Mouse (Mus musculus) cerebellum, postnatal 36 days (tissue): ENCODE measurements around the gene Fam20a.
A peak's percentile ranks its signal among the peaks of the same experiment; 100 is the strongest.
"Not testable (repeated sequence)": the region's sequence is repeated elsewhere in the genome, so short reads cannot be mapped to it uniquely, and the experiment has no call there.

Experiments
- DNase-seq, 2 experiments: peaks; one replicate each; pipeline ENCODE4 v3.0.0; 2021 to 2022; ENCODE audit warnings: mixed read lengths in 2 of 2

Gene Fam20a

DNA sequence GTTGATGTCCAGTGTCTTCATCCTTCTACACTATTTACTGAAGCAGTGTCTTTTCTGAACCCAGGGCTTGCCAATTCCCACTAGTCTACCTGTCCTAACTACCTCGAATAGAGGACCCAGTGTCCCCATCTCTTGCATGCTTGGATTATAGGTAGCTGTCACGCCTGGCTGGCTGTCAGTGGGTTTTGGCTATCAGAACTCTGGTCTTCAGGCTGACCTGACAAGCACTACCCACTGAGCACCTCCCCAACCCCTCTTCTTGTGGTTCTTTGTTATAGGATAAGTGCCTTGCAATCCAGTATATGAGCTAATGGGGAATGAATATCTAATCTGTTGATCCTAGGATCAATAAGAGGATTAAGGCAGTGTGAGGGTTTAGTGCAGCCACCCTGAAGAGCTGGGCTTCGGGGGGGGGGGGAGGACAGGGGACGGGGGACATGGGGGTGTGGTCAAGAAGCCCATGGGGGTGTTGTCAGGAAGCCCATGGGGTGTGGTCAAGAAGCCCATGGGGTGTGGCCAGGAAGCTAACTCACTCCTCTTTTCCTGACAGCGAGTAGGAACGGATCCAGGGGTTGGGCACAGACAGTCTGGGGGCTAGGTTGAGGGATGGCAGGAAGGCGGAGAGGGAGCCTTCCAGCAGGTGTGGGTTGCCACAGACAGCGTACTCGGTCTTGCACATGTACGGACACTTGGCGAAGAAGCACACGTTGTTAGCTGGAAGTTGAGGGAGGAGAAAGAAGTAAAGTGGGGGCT, 45.3 kb downstream of the Fam20a start:
- no peak for DNase-seq

DNA sequence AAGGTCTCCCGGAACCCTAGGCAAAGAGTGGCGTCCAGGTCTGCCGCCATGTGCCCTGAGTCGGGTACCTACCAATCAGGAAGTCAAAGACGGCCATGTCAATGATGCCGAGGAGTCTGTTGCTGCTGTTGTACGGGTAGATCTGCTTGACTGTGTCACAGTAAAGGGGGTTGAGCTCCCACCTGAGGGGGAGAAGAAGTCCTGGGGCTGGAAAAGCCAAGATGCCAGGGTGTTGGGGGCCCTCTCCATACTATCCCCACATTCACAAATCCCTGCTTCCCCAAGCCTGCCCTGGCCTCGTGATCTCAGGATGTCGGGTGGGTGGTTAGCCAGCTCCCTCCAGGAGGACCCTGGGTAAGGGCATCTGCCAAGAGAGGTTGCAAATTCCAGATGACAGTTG, 46.3 kb downstream of the Fam20a start:
- DNase-seq = no peak

DNA sequence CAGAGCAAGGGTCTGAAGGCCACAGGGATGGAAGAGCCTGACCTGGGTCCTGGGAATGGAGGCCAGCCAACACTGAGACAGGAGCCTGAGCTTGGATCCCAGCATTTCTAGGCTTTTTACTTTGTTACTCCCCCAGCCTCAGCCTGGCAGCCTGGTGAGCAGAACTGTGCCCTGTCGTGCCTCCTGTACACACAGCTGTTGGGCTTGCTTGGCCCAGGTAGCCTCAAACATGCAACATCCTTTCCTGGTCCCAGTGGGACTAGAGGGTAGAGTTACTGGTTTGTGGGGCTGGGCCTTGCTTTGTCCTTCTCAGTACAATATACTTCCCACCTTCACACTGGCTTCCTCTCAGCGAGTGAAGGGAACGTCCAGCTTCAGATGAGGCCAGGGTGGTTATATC, 46.9 kb downstream of the Fam20a start:
- DNase-seq = no peak

DNA sequence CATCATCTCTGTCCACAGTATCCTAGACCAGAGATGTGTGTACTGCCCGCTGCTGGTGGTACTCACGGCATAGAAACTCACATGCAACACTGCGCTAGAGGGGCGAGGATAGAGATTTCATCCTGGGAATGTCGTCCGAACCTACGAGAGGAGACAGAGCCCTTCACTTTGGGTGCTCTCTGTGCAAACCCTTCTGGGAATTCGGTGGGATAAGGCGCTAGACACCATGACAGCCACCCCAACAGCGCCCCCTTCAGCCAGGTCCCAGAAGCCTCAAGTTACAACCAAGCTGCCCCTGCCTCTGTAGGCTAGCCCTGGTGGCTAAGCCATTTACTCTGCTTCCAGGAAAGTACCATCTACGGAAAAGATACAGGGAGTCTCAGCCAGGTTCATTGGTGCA, 47.5 kb downstream of the Fam20a start:
- DNase-seq = no peak

DNA sequence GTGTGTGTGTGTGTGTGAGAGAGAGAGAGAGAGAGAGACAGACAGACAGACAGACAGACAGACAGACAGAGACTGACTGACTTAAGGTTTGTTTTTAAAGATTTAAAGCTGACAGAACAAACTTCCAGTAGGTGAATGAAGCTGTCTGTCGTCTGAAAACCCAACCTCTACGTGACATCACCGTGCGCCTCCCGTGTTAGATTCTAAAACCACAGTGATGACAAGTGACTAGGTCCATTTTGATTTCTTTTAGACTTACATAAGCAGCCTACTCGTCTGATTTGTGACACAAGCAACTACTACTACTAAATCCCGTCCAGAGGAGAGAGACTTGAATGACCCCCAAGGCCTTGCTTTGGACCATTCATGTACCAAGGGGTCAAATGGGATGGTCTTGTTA, 48.3 kb downstream of the Fam20a start:
- no peak for DNase-seq

DNA sequence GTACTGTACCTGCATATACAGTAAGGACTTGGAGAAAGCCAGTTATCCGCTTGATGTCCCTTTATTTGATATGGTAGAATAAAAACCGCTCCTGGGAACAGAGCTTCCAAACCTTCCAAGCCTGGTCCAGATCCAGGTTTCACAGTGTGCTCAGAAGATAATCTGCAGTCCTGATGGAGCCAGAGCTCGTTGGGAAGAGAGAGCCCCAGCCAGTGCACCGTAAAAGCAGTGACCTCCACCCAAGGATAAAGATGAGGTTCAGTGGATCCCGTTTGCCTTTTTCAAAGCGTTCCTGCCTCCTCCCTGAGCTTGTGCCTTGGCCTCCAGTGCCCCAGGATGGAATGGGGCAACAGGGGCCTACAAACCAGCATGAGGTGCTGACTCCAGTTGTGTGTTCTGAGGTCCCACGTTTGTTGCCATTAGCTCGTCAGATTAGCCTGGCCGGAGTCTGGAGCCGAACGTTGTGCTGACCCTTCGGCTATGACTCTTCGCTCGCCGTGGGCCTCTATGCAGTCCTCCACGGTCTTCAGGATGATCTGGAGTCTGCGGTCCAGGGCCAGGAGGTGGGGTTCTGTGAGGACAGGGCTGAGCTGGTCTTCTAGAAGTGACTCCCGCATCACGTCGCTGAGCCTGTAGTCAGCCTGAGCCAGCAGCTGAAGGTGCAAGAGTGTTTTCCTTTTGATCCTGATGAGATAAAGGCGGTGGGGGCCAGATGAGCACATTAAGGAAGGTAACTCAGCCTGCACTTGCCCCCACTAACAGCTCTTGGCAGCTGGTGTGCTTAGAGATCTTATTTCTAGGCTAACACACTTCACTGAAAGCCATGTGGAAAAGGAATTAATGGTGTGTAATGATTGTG, 49.0 kb downstream of the Fam20a start:
- DNase-seq = no peak

DNA sequence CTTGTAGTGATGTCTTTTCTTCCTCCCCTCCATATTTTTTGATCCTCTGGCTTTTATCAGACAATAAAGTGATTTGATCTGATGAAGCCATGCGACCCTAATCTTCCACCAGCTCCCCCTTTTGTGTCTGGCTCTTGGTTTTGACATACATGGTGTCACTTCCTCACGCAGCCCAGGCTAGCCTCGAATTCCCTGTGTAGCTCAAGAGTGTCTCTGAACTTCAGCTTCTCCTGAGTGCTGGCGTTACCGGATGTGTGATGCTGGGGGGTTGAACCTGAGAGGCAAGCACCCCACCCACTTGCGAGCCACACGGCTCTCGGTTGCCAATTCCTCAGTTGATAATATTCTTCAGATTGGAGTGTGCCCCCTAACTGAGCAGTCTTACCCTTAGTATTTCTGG, 49.7 kb downstream of the Fam20a start:
- DNase-seq = no peak

DNA sequence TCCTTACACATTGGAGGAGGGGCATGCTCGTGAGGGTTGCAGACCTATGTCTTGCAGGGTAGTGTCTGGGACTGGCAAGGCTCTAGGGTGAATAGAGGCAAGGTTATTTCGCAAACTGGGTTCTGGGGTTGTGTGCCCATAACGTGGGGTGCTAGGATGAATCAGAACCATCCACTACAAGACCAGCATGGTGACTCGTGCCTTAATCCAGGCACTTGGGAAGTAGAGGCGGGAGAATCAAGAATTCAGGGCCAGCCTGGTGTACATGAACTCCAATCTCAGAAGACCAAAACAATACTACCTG, 50.1 kb downstream of the Fam20a start:
- no peak for DNase-seq

DNA sequence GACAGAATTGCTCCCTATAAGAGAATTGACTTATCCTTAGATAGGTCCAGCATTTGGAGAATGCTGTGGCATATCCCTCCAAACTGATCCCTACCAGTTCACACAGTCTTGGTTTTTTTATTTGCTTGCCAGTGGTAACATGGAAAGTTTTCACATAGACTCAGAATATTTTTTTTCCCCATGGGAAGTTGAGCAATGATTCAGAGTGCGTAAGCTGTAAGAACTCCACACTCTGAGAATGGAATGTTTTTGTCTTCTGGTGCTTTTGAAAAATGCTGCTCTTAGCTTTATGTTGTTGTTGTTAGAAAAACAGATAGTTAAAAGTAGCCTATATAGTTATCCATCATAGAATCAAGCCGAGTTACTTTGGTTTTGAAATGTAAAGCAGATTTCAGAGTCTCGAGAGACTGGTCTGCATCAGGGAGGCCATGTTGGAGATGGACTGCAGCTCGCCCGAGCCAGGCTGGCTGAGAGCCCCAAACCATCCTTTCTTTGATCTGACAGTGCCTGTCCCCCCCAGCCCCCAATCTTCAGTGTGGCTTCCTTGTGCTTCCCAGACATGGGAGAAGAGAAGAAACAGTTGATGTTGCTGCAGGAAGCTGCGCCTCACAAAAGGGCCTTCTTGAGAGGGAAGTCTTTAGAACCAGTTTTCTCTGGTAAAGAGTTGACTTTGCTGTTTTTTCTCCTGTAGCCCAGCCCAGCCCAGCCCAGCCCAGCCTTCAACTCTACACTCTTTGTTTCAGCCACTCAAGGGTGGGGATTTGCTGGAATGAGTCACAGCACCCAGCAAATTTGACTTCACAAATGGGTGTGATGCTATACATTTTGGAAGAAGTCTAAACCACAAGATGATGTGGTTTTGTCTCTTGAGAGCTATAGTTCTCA, 50.7 kb downstream of the Fam20a start:
- DNase-seq = no peak

DNA sequence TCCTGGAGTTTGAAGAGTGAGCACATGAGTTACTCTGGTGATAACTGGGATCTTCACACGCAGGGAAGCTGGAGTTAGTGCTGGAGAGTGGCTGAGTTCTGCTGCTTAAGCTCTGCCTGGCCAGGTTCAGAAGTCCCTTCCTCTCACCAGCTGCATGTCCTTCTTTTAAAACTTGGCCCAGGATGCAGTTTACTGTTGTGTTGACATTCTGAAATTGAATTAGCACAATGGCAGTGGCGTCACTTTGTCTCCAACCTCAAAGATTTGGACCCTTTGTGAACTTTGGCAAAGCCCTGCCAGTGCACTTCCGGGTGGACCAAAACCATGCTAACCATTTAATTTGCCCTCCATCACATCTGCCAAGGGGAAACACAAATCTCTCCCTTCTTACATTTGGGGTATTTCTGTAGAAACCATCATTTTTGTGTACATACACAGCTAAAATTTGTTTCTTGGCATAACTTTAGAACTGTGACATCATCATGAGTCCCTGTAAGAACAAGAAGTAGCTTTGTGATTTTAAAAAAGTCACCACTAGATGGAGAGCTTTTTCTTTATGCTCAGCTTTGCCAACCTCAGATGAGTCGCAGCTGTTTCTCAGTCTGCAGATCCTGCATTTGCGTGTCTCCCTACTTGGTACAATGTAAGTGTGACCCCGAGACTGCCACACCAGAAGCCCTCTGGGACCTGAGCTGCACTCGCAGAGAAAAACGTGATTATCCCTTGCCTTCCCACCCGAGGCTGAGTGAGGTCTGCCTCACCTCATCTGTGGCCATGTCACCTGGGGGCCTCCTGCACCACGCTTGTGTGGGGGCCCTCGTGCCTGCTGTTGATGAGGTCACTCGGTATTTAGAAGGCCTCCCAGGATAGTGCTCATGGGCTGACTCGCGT, 51.8 kb downstream of the Fam20a start:
- no peak for DNase-seq

DNA sequence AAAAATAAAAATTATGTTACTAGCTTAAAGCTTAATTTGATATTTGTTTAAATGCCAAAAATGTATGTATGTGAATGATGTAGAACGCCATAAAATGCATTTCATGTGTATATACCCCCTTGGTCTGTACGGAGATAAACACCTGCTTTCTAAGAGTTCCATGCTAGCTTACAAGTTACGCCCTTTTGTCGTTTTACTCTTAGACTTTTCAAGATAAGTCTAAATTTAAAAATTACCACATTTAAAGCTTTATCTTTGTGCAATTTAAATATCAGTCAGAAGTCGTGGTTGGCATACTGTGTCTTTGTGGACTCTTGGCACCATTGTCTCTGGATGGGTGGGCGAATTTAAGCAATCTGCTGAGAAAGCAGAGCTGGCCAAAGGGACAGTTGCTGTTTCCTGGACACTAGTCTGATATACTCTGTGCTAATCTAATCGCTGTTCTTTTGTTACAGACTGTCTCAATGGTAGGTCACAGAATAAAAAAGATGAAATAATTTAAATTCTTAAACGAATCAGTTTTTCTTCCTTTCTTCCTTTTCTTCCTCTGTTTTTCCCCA, 52.9 kb downstream of the Fam20a start:
- DNase-seq = no peak

DNA sequence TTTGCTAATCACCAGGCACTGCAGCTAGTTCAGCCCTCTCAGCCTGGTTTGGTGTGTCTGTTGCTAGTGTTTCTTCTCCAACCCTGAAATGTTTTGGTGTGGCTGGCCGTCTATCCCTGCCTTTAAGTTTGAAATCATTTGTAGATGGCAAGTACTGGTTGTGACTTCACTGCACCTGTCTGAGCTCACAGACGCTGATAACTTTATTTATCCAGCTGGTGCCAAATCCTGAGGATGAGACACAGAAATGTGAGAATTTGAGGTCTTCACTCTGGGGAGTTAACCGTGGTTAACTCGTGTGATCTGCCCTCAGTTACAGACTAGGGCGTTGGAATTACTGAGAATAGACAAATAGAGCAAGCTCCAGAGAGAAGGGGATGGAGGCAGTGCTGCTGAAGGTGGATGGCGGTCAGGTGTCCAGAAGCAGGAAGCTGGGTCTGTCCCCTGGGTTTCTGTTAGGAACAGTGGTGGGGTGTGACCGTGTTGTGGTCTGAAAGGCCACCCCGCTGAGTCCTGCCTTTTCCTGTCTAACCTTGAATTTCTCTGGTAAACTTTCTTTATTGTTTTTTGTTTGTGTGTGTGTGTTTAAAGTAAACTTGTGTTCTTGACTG, 53.9 kb downstream of the Fam20a start:
- no peak for DNase-seq

DNA sequence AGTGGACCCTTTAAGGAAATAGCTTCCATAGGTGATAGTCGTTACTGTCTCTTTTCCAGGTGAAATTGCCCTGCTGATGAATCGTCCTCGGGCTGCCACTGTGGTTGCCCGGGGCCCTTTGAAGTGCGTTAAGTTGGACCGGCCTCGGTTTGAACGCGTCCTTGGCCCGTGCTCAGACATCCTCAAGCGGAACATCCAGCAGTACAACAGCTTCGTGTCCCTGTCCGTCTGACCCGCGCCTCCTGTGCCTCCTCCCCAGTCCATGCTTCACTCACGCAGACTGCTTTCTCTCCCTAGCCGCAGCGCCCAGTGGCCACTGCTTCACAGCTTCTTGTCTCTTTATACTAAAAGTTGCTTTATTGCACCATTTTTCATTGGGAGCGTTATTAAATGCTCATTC, 54.7 kb downstream of the Fam20a start:
- no peak for DNase-seq

DNA sequence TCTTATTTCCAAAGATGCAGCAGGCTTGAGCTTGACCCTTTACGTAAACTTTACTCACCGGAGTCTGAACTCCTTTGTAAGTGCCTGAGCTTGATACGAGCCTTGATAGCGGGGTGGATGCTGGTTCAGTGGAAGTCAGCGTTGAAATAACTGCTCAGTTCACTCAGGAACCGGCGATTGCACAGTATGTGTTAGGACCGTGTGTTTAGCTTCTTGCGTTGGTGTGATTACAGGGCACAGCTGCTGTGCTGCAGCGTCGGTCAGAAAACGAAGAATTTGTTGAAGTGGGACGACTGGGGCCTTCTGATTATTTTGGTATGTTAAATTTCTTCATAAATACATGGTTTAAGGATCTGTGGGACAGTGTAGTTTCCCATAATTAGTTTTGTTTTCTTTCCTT, 55.7 kb downstream of the Fam20a start:
- DNase-seq = no peak

DNA sequence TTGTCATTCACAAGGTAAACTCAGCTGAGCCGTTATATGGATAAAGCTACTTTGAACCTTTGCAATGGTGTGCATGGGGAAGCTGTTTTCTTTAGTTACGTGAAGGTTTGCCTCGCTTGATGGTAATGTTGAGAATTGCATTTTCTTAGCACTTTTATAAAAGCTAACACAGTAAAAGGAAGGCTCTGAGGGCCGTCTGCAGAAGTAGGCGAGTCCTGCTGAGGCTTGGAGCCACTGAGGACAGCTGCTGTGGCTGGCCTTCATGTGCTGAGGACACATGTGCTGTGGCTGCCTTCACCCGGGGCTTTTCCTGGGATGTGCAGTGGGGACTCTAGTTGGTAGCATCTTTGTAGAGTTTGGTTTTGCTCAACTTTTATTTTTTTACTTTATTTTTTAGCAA, 56.7 kb downstream of the Fam20a start:
- DNase-seq = no peak

DNA sequence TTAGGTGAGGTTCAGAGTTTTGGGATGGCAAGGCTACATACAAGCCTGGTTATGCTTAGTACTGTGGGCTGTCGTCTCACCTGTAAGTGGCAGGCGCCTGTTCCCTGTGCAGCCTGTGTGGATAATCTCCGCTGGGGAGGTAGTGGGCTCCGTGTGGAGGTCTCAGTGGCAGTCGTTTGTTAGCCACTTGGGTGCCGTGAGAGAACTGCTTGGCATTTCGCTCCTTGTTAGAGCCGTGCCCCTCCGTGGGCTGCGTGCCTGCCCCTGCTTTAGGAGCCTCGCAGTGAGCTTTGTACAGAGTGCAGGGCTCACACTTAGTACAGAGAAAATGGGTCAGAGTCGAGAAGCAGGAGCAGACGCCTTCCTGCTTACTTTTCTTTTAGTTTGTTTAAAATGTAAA, 57.8 kb downstream of the Fam20a start:
- no peak for DNase-seq

DNA sequence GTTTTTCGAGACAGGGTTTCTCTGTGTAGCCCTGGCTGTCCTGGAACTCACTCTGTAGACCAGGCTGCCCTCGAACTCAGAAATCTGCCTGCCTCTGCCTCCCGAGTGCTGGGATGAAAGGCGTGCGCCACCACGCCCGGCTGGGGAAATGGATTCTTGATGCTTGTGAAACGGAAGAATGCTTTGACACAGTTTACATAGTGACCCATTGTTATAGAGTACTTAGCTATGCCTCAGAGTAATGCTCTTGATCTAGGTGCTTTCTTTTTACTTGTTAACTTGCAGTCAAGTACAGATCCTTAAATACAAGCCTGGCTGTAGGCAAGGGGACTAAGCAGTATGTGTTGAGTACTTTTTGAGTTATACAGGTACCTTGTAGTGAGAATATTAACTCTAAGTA, 61.6 kb downstream of the Fam20a start:
- DNase-seq = not testable (repeated sequence)

DNA sequence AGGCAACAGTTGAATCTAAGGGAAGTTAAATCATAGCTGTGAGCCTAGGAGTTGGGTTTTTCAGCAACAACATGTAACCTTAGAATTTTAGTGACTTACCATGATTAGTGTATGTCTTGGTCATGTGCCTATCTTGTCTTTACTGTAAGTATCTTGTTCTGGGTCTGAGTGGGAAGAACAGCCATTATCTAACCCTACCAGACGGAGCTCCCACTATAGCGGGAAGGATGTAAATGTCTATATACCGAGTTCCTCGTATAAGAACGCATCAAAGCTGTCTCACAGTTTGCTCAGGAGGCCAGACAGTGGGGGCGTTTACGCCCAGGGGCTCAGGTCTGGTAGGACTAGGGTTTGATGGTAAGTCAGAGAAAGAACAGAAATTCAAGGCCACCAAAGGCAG, 65.8 kb downstream of the Fam20a start:
- no peak for DNase-seq

DNA sequence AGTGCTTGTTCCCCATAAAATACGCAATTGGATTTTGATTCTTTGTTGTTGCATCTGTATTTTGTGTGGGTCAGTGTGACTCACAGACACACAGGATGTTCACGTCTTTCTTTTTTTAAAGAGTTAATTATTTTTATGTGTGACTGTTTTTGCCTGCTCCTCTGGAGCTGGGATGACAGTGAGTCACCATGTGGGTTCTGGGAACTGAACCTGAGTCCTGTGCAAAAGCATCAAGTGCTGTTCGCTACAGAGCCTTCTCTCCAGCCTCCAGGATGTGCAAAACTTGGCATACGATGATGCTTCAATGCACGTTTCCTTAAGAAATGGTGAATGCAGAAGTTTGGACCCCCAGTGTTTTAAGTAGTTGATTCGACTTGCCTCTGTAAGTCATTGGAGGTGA, 67.5 kb downstream of the Fam20a start:
- no peak for DNase-seq

DNA sequence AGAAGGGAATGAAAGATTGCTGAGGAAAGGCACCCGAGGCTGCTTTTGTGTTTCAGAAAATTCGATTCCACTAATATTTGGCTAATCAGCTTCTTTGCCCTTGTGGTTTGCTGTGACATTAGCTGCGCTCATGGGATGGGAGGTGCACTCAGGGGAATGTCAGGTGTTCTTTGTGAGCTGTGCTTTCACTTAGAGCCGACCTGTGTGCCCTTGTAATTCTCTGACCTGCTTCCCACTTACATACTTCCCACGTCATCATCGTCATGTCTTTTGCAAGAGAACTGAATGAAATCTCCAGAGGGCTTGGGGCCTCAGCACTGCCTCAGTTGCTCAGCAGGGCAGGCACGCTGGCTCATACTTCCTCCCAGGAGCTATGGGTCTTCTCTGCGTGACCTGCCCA, 68.9 kb downstream of the Fam20a start:
- no peak for DNase-seq

DNA sequence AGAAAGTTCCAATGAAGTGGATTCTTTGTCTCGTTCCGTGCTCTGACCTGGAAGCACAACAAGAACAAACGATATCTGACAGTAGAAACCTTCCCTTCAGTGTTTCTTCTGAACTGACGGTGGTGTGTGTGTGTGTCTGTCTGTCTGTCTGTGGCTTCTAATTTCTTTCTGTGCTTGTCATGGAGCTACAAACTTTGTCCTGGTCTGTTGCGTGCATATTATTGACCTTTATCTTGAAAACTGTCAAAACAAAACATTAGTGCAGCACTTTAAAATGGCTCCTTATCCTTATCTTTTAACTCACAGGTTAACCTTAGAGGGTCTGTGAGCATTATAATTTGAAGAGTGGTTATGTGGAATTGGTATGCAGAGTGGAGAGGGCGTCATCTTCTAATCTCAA, 69.6 kb downstream of the Fam20a start:
- no peak for DNase-seq

DNA sequence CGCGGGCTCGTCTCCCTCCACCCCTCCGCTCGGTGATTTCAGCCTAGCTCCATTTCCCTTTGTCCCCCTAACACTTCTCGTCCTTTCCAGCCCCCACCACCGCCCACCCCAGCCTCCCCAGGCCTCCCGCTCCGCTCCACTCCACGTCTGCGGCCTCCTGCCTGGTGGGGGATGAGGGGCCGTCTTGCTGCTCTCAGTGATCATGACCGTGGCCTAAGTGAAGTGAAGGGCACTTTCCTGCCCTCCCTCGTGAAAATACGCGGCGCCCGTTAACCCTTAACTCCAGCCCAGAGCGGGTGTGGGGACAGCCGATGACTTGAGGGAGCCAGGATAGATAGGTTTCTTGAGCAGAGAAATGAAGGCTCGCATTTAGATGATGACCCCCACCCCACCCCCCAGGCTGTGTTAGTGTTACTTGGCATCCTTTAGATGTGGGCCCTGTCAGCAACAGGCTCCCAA, 70.5 kb downstream of the Fam20a start:
- DNase-seq = peak; percentile 11 to 18
